Mouse (Mus musculus): Measurements from ENCODE around the gene F11r. TPM values are rescaled to one million over a fixed set of nuclear protein-coding genes. Genes with fewer than 3 reads are reported as not detected.

The F11r gene
- polyA plus RNA-seq, 1 experiment from 2014 or later: 3.0 TPM

DNA sequence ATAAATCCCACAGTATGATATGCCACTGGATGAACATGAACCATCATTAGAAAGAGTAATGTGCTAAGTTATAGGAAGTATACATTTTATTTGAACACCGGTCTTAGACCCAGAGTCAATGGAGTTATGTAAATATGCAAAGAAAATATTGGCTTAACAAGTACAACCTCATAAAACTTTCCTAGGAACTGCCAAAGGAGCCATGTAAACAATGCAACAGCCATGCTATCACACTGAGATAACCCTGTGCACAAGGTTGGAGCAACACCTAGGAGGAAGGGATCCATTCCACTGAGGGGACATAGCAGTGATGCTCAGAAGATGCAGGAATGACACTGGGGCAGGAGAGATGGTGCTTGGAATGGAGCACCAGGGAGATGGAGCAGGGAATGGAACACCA lies 76.4 kb downstream of the F11r start:
- H3K4me3 ChIP-seq (ENCODE audit: low read depth, low read length): no peak overlapping the region
- 100% methylated on average over 1 of the region's 1 CpGs for WGBS
- no peak overlapping the region for H3K4me2 ChIP-seq (ENCODE audit: low read length)
- H3K27ac ChIP-seq (ENCODE audit: low read depth, low read length): no peak overlapping the region
- no peaks in the 10 kb centered on the region for H3K9me3 ChIP-seq (replicated peaks; ENCODE audit: control insufficient read depth, low read length)
- no peaks in the 10 kb centered on the region for H3K4me1 ChIP-seq (ENCODE audit: control insufficient read depth, insufficient read depth, low read length)
- ATAC-seq (no peak), DNase-seq (ENCODE audit: low spot score) (no peak)
- no peaks in the 10 kb centered on the region for H3K36me3 ChIP-seq (ENCODE audit: control insufficient read depth, insufficient read depth, low read length)
- H3K9ac ChIP-seq (ENCODE audit: low read length): no peak overlapping the region
- H3K27me3 ChIP-seq (replicated peaks; ENCODE audit: control insufficient read depth, insufficient read depth, low read length): no peaks in the 10 kb centered on the region

Other genes with a start within 250 kb of the F11r start
- 9.7 and 10.2 TPM in 2 replicates for gene Pcp4l1, start 241.3 kb upstream of the F11r start, polyA plus RNA-seq (2014; fragmentation: Nextera tagmentation; extraction: Ambion mirVana)
- 0.13 and 0.36 TPM in 2 replicates for gene Nr1i3, start 223.6 kb upstream of the F11r start, polyA plus RNA-seq (2014; fragmentation: Nextera tagmentation; extraction: Ambion mirVana)
- 45.0 and 49.2 TPM in 2 replicates for gene Tomm40l, start 215.0 kb upstream of the F11r start, polyA plus RNA-seq (2014; fragmentation: Nextera tagmentation; extraction: Ambion mirVana)
- gene Apoa2, start 212.5 kb upstream of the F11r start, polyA plus RNA-seq (2014; fragmentation: Nextera tagmentation; extraction: Ambion mirVana): 0.88 and 1.9 TPM in 2 replicates
- gene Fcer1g, start 203.2 kb upstream of the F11r start, polyA plus RNA-seq (2014; fragmentation: Nextera tagmentation; extraction: Ambion mirVana): 25.1 and 31.5 TPM in 2 replicates
- gene Adamts4, start 187.1 kb upstream of the F11r start, polyA plus RNA-seq (2014; fragmentation: Nextera tagmentation; extraction: Ambion mirVana): 2.5 and 3.9 TPM in 2 replicates
- 244 and 260 TPM in 2 replicates for gene Ndufs2, start 186.1 kb upstream of the F11r start, polyA plus RNA-seq (2014; fragmentation: Nextera tagmentation; extraction: Ambion mirVana)
- gene B4galt3, start 167.2 kb upstream of the F11r start, polyA plus RNA-seq (2014; fragmentation: Nextera tagmentation; extraction: Ambion mirVana): 74.9 and 94.2 TPM in 2 replicates
- 41.4 and 46.0 TPM in 2 replicates for gene Ppox, start 156.3 kb upstream of the F11r start, polyA plus RNA-seq (2014; fragmentation: Nextera tagmentation; extraction: Ambion mirVana)
- 89.9 and 104 TPM in 2 replicates for gene Usp21, start 149.5 kb upstream of the F11r start, polyA plus RNA-seq (2014; fragmentation: Nextera tagmentation; extraction: Ambion mirVana)
- gene Ufc1, start 142.5 kb upstream of the F11r start, polyA plus RNA-seq (2014; fragmentation: Nextera tagmentation; extraction: Ambion mirVana): 119 and 127 TPM in 2 replicates
- 53.9 and 60.5 TPM in 2 replicates for gene Dedd, start 108.4 kb upstream of the F11r start, polyA plus RNA-seq (2014; fragmentation: Nextera tagmentation; extraction: Ambion mirVana)
- gene Nit1, start 91.9 kb upstream of the F11r start, polyA plus RNA-seq (2014; fragmentation: Nextera tagmentation; extraction: Ambion mirVana): 45.9 and 46.0 TPM in 2 replicates
- gene Pfdn2, start 91.9 kb upstream of the F11r start, polyA plus RNA-seq (2014; fragmentation: Nextera tagmentation; extraction: Ambion mirVana): 78.3 and 82.6 TPM in 2 replicates
- gene Klhdc9, start 76.7 kb upstream of the F11r start, polyA plus RNA-seq (2014; fragmentation: Nextera tagmentation; extraction: Ambion mirVana): 3.0 and 5.2 TPM in 2 replicates
- 0.11 and 0.32 TPM in 2 replicates for gene Nectin4, start 67.4 kb upstream of the F11r start, polyA plus RNA-seq (2014; fragmentation: Nextera tagmentation; extraction: Ambion mirVana)
- 0.28 and 0.39 TPM in 2 replicates for gene Arhgap30, start 48.6 kb upstream of the F11r start, polyA plus RNA-seq (2014; fragmentation: Nextera tagmentation; extraction: Ambion mirVana)
- gene Usf1, start 26.2 kb upstream of the F11r start, polyA plus RNA-seq (2014; fragmentation: Nextera tagmentation; extraction: Ambion mirVana): 212 and 263 TPM in 2 replicates
- gene Tstd1, start 18.7 kb upstream of the F11r start, polyA plus RNA-seq (2014; fragmentation: Nextera tagmentation; extraction: Ambion mirVana): 4.5 and 4.8 TPM in 2 replicates
- gene Alyref2, start 65.9 kb downstream of the F11r start, polyA plus RNA-seq (2014; fragmentation: Nextera tagmentation; extraction: Ambion mirVana): 24.3 and 26.1 TPM in 2 replicates
- gene Itln1, start 97.8 kb downstream of the F11r start, polyA plus RNA-seq (2014; fragmentation: Nextera tagmentation; extraction: Ambion mirVana): not detected in 2 replicates
- not detected in 2 replicates for gene Cd244a, start 121.7 kb downstream of the F11r start, polyA plus RNA-seq (2014; fragmentation: Nextera tagmentation; extraction: Ambion mirVana)
- 0.10 TPM in 1 of 2 replicates, not detected in the other for gene Ly9, start 169.9 kb downstream of the F11r start, polyA plus RNA-seq (2014; fragmentation: Nextera tagmentation; extraction: Ambion mirVana)
- not detected in 2 replicates for gene Slamf7, start 215.5 kb downstream of the F11r start, polyA plus RNA-seq (2014; fragmentation: Nextera tagmentation; extraction: Ambion mirVana)
- 0.90 and 1.1 TPM in 2 replicates for gene Cd48, start 244.5 kb downstream of the F11r start, polyA plus RNA-seq (2014; fragmentation: Nextera tagmentation; extraction: Ambion mirVana)